In the genomic region with DNA sequence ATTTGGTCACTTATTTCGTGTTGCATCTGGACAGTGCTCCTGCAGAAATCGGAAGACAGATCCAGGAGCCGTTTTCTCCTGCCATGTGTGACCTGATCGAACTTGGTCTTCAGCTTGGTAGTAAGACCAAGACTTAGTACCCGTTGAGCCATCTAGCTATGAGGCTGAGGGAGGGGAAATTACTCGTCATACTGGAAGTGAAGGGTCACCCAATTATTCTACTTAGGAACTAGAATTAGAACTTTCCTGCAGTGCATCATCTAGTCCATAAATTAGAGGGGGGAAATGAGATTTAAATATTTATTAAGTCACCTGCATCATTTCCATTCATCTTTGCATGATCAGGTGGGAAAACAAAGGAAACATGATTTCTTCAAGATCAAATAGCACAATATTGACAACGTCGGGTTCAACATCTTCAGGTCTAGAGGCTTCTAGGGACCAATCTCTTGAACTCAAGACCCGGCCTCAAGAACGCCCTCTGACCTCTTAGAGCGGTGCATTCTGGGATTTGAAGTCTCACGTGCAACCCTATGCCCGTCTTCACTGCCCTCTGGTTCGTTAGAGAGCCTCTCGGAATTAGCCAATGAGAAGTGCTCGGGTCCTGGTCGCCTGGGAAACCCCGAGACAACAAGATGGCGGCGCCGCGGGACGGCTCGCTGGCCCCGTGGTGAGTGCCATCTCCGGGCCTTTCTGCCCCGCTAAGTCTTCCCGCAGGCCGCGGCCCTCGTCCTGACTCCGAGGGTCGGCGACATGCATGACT, we compare ENCODE assay signal across 8 mouse cellular contexts. TPM values are rescaled to one million over a fixed set of nuclear protein-coding genes. Genes with fewer than 3 reads are reported as not detected.
DNase-seq lines count a peak whose midpoint lies in the region; ATAC-seq and TF ChIP-seq lines count a peak whose summit lies in the region.

TSS of gene Ubxn11 (plus strand) at position 592 of the 763 bp plus-strand sequence.

- H3K4me1 ChIP-seq in embryonic facial prominence, embryonic 14.5 days (ENCODE audit: control insufficient read depth, insufficient read depth, low read length) = no peaks in the 10 kb centered on the region
- no peaks in the 10 kb centered on the region; the same call in 1 of the 2 replicates for H3K4me1 ChIP-seq in heart, adult 2 months (ENCODE audit: control insufficient read depth, insufficient read depth, low read length)
- peaks cover 5% of the 10 kb centered on the region; the same call in 1 of the 2 replicates for H3K4me1 ChIP-seq in limb, embryonic 13.5 days
- H3K4me1 ChIP-seq in midbrain, embryonic 16.5 days (ENCODE audit: control insufficient read depth, insufficient read depth, low read length) = peaks cover 7% of the 10 kb centered on the region

- intact Hi-C loops in heart, adult 2 months (cut with DNase I) = no loop called here

- H3K4me3 ChIP-seq in embryonic facial prominence, embryonic 14.5 days (ENCODE audit: low read depth, low read length) = peak within 1 kb of the TSS; percentile 75
- peak within 1 kb of the TSS; percentile 67 for H3K4me3 ChIP-seq in heart, adult 2 months
- H3K4me3 ChIP-seq in limb, embryonic 13.5 days = peak within 1 kb of the TSS; percentile 76
- H3K4me3 ChIP-seq in midbrain, embryonic 16.5 days (ENCODE audit: low read depth, low read length) = peak within 1 kb of the TSS; percentile 73

- no peak within 1 kb of the TSS for H3K27ac ChIP-seq in embryonic facial prominence, embryonic 14.5 days (replicated peaks; ENCODE audit: low read depth, low read length)
- no peak within 1 kb of the TSS for H3K27ac ChIP-seq in heart, adult 2 months
- no peak within 1 kb of the TSS for H3K27ac ChIP-seq in limb, embryonic 13.5 days
- 0 out of 2 replicates have a peak within 1 kb of the TSS, but pooled peaks have one; percentile 58 for H3K27ac ChIP-seq in midbrain, embryonic 16.5 days (ENCODE audit: low read length)

- TF ChIP-seq POLR2A in heart, adult 2 months (IDR thresholded peaks at IDR 0.05; ENCODE audit: insufficient read depth, low read depth, low read length) = no peak

- no peak for TF ChIP-seq CTCF in heart, adult 2 months (IDR thresholded peaks at IDR 0.05)

- H3K79me2 ChIP-seq in heart, adult 2 months (replicated peaks; ENCODE audit: control insufficient read depth, insufficient read depth, low read length) = no peaks in the 10 kb centered on the region

- H3K36me3 ChIP-seq in embryonic facial prominence, embryonic 14.5 days (ENCODE audit: control insufficient read depth, insufficient read depth, low read length) = no peaks in the 10 kb centered on the region
- H3K36me3 ChIP-seq in heart, adult 2 months (ENCODE audit: control insufficient read depth, insufficient read depth, low read length) = no peaks in the 10 kb centered on the region
- no peaks in the 10 kb centered on the region for H3K36me3 ChIP-seq in limb, embryonic 13.5 days
- no peaks in the 10 kb centered on the region for H3K36me3 ChIP-seq in midbrain, embryonic 16.5 days (ENCODE audit: control insufficient read depth, insufficient read depth, low read length)

- H3K9ac ChIP-seq in embryonic facial prominence, embryonic 14.5 days (ENCODE audit: low read depth, low read length) = peak within 1 kb of the TSS; percentile 72
- peak within 1 kb of the TSS; percentile 56 for H3K9ac ChIP-seq in heart, adult 2 months (ENCODE audit: low read depth, low read length)
- H3K9ac ChIP-seq in limb, embryonic 13.5 days = peak within 1 kb of the TSS; percentile 75
- peak within 1 kb of the TSS; percentile 70 for H3K9ac ChIP-seq in midbrain, embryonic 16.5 days (ENCODE audit: low read depth, low read length)

- peak within 1 kb of the TSS; percentile 72 for H3K4me2 ChIP-seq in embryonic facial prominence, embryonic 14.5 days (ENCODE audit: low read depth, low read length)
- H3K4me2 ChIP-seq in limb, embryonic 13.5 days (replicated peaks) = peak within 1 kb of the TSS; percentile 67
- H3K4me2 ChIP-seq in midbrain, embryonic 16.5 days (ENCODE audit: low read length) = peak within 1 kb of the TSS; percentile 64

- peak; percentile 99 for ATAC-seq in embryonic facial prominence, embryonic 14.5 days (ENCODE audit: low read depth)
- ATAC-seq in limb, embryonic 13.5 days (ENCODE audit: low FRiP score, low read depth) = peak; percentile 96
- ATAC-seq in midbrain, embryonic 16.5 days = peak; percentile 98

- TF ChIP-seq EP300 in heart, adult 2 months (IDR thresholded peaks at IDR 0.05; ENCODE audit: insufficient read depth, low read depth, low read length) = no peak

- no peaks in the 10 kb centered on the region for H3K9me3 ChIP-seq in embryonic facial prominence, embryonic 14.5 days (ENCODE audit: control insufficient read depth, low read length)
- H3K9me3 ChIP-seq in limb, embryonic 13.5 days = no peaks in the 10 kb centered on the region
- no peaks in the 10 kb centered on the region for H3K9me3 ChIP-seq in midbrain, embryonic 16.5 days (replicated peaks; ENCODE audit: control insufficient read depth, low read length, poor library complexity, severe bottlenecking)

- H3K27me3 ChIP-seq in embryonic facial prominence, embryonic 14.5 days (replicated peaks; ENCODE audit: control insufficient read depth, insufficient read depth, low read length) = no peaks in the 10 kb centered on the region
- H3K27me3 ChIP-seq in heart, adult 2 months (ENCODE audit: control insufficient read depth, insufficient read depth, low read length) = no peaks in the 10 kb centered on the region
- H3K27me3 ChIP-seq in limb, embryonic 13.5 days = no peaks in the 10 kb centered on the region
- no peaks in the 10 kb centered on the region for H3K27me3 ChIP-seq in midbrain, embryonic 16.5 days (ENCODE audit: control insufficient read depth, insufficient read depth, low read depth, low read length)

- 17% methylated on average over 34 of the region's 34 CpGs for WGBS in embryonic facial prominence, embryonic 14.5 days
- WGBS in heart, adult 2 months = 18% methylated on average over 34 of the region's 34 CpGs
- WGBS in limb, embryonic 13.5 days = 18% methylated on average over 34 of the region's 34 CpGs
- WGBS in midbrain, embryonic 16.5 days = 17% methylated on average over 34 of the region's 34 CpGs

- peak; percentile 81 for DNase-seq in 3134 (ENCODE audit: extremely low read depth, insufficient read length, low spot score)
- DNase-seq in adrenal gland, postnatal 4 days (ENCODE audit: low spot score in 2 of 2) = peak; percentile 63 to 76
- peak; percentile 96 for DNase-seq in embryonic facial prominence, embryonic 14.5 days (ENCODE audit: low spot score)
- DNase-seq in heart, adult 2 months = peak; percentile 80 to 89
- peak; percentile 90 for DNase-seq in kidney, adult 8-10 months
- peak; percentile 79 to 90 for DNase-seq in spleen, postnatal 10 days (ENCODE audit: low spot score in 2 of 2)

RNA-seq across cellular contexts. Expression of gene Ubxn11, which starts in this region (rescaled TPM):
- total RNA-seq in adrenal gland, postnatal 4 days (2021) = 10 to 100 TPM in 1 of 2 experiments, 1 to 10 TPM in 1; 9.4 to 13.4 TPM
- 9.7 and 10.2 TPM in 2 replicates for polyA plus RNA-seq in embryonic facial prominence, embryonic 14.5 days (2014; fragmentation: Nextera tagmentation; extraction: Ambion mirVana)
- total RNA-seq in heart, adult 2 months (2021) = 1 to 10 TPM; 1.6 to 2.1 TPM
- polyA plus RNA-seq in heart, adult 2 months (2012; rRNA removed) = 3.3 and 6.9 TPM in 2 replicates
- 13.6 and 14.3 TPM in 2 replicates for polyA plus RNA-seq in limb, embryonic 13.5 days (2015; fragmentation: Nextera tagmentation; extraction: Ambion mirVana)
- 18.4 and 19.0 TPM in 2 replicates for polyA plus RNA-seq in midbrain, embryonic 16.5 days (2015; fragmentation: Nextera tagmentation; extraction: Ambion mirVana)
